Mouse (Mus musculus): ENCODE measurements around the gene G2e3.

G2e3 gene

DNA sequence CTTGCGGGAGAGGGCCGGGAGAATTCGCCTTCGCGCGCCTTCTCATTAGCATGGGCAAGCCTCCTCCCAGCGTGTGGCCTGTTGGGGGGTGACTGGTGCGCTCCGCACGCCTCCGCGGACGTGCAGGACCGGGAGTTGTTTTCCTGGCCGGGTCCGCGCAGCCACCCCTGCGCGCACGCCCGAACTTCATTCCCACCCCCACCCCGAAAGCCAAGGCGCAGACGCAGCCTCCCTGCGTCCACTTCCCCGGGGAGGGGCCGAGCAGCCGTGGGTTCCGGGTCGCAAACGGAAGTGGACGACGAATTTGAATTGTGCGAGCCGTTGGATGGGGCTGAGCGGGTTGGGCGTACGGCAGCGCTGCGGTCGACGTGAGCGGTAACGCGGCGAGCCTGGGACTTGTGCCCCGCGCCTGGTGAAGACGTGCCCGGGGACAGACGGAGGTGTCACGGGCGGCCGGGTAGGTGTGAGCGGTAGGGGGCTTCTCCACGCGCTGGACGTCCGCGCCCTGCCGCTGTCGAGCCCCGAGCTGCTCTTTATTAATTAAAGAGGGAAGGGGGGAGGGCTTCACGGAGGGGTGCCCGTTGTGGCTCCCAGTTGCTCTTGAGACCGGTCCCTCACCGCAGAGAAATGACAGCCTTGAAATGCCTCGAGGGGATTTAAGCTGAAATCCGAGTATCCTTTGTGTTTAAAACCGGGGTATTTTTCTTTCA lies at the start of gene G2e3:
G2e3 (plus strand) TSS at position 74 of the 710 bp plus-strand sequence.
- peak; percentile 92 for DNase-seq (ENCODE audit: low read depth)

DNA sequence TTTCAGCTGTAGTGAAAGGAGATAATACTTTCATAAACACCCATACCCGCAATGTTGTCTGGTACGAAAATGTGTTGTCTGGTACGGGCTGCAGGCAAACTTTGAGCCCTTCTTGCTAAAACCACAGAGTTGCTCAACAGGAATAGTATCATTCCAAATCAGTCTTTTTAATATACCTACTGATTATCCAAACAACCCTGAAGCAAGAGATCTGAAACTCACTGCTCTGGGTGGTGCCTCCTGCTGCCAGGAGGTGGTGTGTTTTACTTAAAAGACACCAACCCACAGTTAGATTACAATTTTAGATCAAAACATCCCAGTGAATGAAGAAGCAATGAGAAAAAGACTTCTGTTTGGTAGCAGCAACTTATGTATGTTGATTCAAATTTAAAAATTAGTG lies 24.3 kb upstream of the G2e3 start:
- no peak for DNase-seq (ENCODE audit: low read depth)

DNA sequence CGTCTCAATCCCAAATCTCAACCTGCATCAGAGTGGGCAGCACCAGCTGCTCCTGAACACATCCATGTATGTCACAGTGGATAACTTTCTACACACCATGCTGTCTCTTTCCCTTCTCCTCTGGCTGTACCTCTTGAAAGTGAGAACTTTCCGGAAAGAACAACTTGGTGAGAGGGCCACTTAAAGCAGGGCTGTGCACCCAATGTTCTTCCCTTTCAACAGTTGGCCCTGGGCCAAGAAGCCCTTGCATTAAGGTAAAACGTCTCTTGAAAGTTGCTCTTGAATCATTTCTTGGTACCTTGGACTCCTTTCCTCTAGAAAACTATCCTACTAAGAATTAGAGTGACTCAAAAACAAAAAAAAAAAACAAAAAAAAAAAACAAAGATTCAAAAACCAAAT lies 21.0 kb upstream of the G2e3 start:
- DNase-seq (ENCODE audit: low read depth), result no peak

DNA sequence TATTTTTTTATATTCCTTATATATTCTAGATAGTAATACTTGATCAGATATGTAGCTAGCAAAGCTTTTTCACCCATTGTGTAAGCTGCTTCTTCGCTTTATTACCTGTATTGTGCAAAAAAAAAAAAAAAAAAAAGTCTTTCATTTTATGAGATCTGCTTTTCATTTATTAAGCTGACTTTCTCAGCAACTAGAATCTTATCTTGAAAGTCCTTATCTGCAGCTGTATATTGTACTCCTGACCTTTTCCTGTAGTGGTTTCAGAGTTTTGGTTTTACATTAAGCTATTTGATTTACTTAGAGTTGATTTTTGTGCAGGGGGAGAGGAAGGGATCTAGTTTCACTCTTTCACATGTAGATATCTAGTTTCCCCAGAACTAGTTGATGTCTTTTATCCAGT lies 10.8 kb upstream of the G2e3 start:
- DNase-seq (ENCODE audit: low read depth), result no peak

DNA sequence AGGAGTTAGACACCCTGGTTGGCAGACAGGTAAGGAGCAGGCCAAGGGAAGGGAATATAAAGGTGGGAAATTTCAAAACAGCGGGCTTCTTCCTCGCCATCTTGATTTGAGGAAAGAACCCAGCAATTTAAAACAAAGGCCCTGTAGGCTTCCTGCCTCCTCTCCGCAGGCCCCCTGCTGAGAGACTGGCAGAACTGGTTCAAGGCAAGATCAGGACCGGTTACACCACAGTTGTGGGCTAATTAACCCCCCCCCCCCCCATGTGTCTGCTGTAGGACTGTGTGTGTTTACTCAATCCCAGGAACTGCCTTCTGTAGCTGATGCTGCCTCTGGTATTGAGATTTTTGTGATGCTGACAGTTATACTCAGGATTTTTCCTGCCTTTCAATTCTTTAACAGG lies 1.7 kb upstream of the G2e3 start:
- DNase-seq (ENCODE audit: low read depth), result no peak

DNA sequence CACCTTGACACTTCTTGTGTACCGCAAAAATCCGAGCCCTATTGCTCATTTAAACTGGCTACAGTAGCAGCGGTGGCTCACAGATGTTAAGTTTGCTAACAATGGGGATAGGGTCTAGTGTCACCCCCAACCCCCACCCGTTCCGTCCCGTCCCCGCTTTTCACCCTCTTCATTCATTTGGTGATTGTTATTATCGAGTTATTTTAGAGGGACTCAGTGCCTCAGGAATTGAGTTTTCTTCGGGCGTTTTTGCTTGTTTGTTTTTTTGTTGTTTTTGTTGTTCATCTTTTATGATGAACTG lies 787 bp downstream of the G2e3 start:
- DNase-seq (ENCODE audit: low read depth), result no peak

DNA sequence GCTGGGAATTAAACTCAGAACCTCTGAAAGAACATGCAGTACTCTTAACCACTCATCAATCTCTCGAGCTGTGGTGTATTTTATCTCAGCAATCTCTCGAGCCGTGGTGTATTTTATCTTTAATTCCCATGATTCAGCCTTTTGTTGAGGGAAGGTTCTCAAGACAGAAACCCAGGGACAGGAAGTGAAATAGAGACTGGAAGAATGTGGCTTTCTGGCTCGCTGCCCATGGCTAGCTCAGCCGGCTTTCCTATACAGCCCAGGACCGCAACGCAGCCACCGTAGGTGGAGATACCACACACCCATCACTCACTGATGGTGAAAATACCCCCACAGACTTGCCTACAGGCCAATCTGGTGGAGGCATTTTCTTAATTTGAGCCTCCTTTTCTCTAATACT lies 7.4 kb downstream of the G2e3 start:
- DNase-seq (ENCODE audit: low read depth), result no peak

DNA sequence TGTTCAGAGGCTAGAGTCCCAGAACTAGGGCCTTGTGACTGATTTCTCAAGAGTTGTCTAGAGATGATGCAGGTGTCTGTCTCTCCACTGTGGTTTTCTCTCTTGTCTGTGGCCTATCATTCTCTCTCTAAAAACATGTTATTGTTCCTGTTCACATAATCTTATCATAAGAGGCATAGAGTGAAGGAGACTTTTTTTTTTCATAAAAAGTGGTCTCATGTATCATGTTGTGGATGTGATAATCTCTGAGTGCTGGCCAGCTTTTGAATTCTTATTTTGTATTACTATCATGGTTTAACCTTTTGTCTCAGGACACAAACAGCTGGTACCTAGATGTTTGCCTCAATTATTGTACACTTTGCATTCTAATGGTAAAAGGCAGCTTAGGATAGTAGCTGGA lies 13.4 kb downstream of the G2e3 start:
- DNase-seq (ENCODE audit: low read depth), result no peak

DNA sequence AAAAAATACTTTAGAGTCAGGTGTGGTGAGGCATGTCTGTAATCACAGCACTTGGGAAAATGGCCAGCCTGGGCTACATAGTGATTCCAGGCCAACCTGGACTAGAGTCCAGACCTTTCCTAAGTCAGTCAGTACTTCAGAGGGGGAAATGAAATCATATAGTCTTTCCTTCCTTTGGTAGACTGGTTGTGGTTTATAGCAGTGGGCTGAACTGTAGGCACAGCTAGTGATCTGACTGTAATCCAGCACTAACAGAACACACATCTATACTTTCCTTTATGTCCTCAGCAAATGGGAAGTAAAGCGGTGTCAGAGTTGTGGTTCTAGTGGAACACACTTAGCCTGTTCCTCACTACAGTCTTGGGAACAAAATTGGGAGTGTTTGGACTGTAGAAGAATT lies 15.0 kb downstream of the G2e3 start:
- no peak for DNase-seq (ENCODE audit: low read depth)

DNA sequence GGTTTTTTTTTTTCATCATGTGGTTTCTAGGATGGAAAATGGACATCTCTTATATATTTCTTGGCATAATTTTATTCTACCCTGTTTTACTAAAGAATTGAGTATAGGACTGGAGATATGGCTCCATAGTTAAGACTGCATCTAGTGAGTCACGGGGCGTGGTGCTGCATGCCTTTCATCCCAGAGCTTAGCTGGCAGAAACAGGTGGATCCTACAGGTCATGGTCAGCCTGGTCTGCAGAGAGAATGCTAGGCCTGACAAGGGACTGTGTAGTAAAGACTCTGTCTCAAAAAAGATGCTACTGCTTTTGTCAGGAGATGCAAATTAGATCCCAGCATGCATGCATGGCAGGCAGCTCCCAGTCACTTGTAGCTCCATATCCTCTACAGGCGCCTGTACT lies 20.6 kb downstream of the G2e3 start:
- no peak for DNase-seq (ENCODE audit: low read depth)

DNA sequence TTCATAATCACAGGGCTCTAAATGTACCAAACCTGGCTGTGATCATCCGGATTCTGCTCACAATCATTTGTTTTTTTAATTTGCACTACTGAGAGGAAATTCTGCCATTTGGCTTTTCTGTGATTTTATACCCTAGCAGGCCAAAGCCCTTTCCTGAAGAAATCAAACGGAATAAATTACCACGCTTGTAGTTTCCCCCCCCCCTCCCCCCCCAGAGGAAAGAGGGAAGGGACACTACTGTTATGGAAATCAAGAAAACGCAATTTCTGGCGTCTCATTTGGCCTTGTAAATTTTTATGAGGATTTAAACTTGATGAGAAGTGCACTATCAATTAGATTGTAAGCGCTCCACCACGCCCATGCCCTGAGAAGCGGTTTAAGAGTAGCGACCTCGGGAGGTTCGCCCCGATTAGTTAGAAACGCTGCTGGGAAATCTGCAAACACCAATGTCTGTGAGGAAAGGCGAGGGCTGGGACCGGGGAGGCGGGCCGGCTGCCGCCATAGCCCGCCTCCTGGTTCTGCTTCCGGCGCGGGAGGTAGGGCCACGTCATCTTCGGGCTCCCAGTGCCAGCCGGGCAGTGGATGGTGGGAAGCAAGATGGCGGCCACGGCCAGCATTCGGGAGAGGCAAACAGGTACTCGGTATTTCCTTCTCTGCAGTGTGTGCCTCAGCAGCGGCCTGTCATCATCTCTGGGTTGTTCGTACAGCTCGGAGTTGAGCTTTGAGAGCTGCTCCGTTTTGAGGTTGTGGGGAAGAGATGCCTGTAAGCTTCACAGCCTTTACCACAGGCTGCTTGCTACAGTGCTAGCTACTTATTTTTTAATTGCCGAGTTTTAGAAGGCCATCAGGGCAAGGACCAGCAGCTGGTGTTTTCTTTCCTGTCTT lies 29.4 kb downstream of the G2e3 start, which contains the start of gene Scfd1:
Scfd1 (plus strand) TSS at position 508 of the 885 bp plus-strand sequence.
- DNase-seq (ENCODE audit: low read depth), result peak; percentile 96

DNA sequence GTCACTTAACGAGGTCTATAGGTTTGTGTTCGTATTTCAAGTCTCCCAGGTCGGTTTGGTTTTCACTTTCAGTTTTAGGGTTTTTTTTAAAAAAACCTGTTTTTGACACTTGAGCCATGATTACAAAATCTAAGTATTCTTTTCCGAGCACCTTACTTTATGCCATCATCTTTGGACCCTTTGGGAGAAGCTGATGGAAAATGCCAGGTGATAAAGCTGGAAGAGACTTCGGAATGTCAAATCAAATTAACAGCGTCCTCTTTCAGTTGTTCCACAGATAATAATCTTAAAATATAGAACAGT lies 30.0 kb downstream of the G2e3 start:
- DNase-seq (ENCODE audit: low read depth), result no peak

DNA sequence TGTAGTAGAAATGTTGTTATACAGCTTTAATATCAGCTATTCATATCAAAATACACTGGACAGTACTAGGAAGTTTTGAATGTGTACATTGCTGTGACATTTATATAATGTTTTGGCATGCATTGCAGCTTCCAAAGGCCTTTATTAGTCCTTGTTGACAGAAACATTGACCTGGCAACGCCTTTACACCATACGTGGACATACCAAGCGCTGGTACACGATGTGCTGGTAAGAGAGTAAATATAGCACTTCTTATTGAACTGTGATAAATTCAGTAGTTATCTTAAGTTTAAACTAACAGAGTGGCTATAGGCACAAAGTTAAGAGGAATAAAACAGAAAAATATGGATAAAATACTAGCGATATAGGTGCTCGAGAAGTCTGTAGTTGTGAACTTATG lies 52.0 kb downstream of the G2e3 start:
- DNase-seq (ENCODE audit: low read depth), result no peak

DNA sequence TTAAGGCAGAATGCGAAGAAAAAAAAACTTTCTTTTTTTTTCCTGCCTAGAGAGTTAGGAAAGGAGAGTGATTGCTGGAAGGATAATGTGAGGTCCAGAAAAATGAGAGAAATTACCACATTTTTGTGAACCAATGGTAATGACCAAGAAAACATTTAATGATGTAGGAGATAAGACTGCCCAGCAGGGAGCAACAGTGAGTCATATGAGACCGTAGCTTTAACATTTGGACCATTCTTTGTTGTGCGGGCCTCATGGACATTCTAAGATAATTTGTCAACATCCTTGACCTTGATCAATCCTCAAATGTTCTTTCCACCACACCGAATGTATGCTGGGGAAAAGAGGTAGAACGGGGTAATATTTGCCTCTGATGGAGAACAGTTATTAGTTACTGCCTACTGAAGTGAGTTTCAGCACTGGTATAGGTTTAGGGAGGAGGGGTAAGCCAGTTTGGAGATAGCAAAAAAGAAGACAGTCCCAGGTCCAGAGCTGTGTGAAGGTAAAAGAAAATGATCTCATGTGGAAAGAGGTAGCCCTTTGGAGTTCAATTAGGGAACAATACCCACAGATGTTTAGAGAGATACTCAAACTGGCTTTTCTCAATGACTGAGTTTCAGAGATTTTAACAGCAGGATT lies 54.3 kb downstream of the G2e3 start:
- peak; percentile 47 for DNase-seq (ENCODE audit: low read depth)

DNA sequence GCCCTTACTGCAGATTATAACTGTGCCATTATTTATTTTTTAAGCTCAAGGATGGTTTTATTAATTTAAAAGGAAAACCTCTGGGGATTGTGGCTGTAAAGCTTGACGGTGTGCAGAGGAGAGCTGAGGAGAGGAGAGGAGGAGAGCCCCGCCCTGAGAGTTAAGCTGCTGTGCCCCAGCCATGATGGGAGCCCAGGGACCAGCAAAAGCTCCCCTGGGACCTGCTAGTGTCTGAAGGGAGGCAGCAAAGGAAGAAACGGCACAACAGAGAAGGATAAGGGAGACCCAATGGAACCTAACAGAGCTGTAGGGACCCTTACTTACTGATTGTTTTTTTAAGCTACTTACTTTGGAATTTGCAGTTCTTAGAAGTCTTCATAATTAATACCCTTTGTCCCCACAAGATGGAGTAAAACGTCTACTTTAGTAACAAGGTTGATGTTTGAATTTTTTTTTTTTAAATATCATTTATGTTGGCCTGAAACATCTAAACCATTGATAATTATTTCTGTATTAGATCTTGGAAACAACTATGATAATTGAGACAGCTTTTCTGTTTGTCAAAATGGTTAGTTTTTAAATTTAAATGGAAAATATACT lies 56.2 kb downstream of the G2e3 start:
- DNase-seq (ENCODE audit: low read depth), result peak; percentile 30

DNA sequence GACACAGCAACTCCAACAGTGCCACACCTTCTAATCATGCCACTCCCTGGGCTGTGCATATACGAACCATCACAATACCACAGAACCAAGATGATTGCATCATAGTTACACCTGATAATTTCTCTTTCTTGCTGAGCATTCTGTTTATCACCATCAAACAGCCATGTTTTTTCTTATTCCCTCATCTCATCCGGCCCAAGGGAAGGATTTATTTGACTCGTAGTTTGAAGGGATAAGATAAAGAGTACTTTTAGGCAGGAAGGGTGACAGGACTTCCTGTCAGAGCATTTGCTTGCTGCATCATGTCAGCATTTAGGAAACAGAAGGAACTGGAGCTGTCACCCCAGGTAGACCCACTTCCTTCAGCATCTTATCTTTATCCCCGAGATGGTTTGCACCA lies 63.5 kb downstream of the G2e3 start:
- DNase-seq (ENCODE audit: low read depth), result no peak
